Mouse (Mus musculus): ENCODE measurements around the gene Maml1. TPM values are rescaled to one million over a fixed set of nuclear protein-coding genes. Genes with fewer than 3 reads are reported as not detected.

The Maml1 gene
- polyA plus RNA-seq, 1 experiment: 10.9 TPM

- no peak for DNase-seq
- WGBS: 93% methylated on average over 14 of the region's 14 CpGs
- H3K36me3 ChIP-seq (ENCODE audit: control insufficient read depth, insufficient read depth, low read length): peaks cover 24% of the 10 kb centered on the region
- TF ChIP-seq CTCF (conservative IDR thresholded peaks at IDR 0.05; ENCODE audit: insufficient read depth, insufficient read length, low read depth, low read length): no peak
- TF ChIP-seq POLR2A (IDR thresholded peaks at IDR 0.05; ENCODE audit: low read depth, low read length): no peak
- H3K27me3 ChIP-seq (replicated peaks; ENCODE audit: control insufficient read depth, insufficient read depth, low read length): no peaks in the 10 kb centered on the region
- H3K27ac ChIP-seq (ENCODE audit: insufficient read depth, low read depth, low read length): no peak overlapping the region
- no peak overlapping the region for H3K4me3 ChIP-seq (ENCODE audit: insufficient read depth, low read depth, low read length)
- H3K4me1 ChIP-seq (ENCODE audit: control insufficient read depth, insufficient read depth, low read length): peaks cover 39% of the 10 kb centered on the region
These were observed 84.8 kb downstream of the Maml1 start for GRCm38 (mm10) chr11:50207344-50207743.

- no peak overlapping the region for H3K27ac ChIP-seq (ENCODE audit: insufficient read depth, low read depth, low read length)
- no peak for TF ChIP-seq POLR2A (IDR thresholded peaks at IDR 0.05; ENCODE audit: low read depth, low read length)
- 55% methylated on average over 2 of the region's 2 CpGs for WGBS
- no peak for DNase-seq
- H3K4me3 ChIP-seq (ENCODE audit: insufficient read depth, low read depth, low read length): no peak overlapping the region
- peaks cover 32% of the 10 kb centered on the region for H3K36me3 ChIP-seq (ENCODE audit: control insufficient read depth, insufficient read depth, low read length)
- H3K4me1 ChIP-seq (ENCODE audit: control insufficient read depth, insufficient read depth, low read length): peaks cover 28% of the 10 kb centered on the region
- H3K27me3 ChIP-seq (replicated peaks; ENCODE audit: control insufficient read depth, insufficient read depth, low read length): no peaks in the 10 kb centered on the region
These were observed 86.1 kb downstream of the Maml1 start for GRCm38 (mm10) chr11:50206037-50206436.

Other genes starting within 250 kb of the Maml1 start
- 52.2 and 60.9 TPM in 2 replicates for gene Tbc1d9b, start 160.9 kb downstream of the Maml1 start, polyA plus RNA-seq (2012; rRNA removed)
- gene Mrnip, start 117.9 kb downstream of the Maml1 start, polyA plus RNA-seq (2012; rRNA removed): 21.0 and 21.1 TPM in 2 replicates
- 337 and 344 TPM in 2 replicates for gene Sqstm1, start 81.5 kb downstream of the Maml1 start, polyA plus RNA-seq (2012; rRNA removed)
- gene Mgat4b, start 81.4 kb downstream of the Maml1 start, polyA plus RNA-seq (2012; rRNA removed): 85.4 and 105 TPM in 2 replicates
- gene Ltc4s, start 53.7 kb downstream of the Maml1 start, polyA plus RNA-seq (2012; rRNA removed): 33.8 and 46.3 TPM in 2 replicates
- 84.1 and 118 TPM in 2 replicates for gene Canx, start 33.4 kb upstream of the Maml1 start, polyA plus RNA-seq (2012; rRNA removed)
- gene Cby3, start 62.2 kb upstream of the Maml1 start, polyA plus RNA-seq (2012; rRNA removed): 1.3 TPM in 2 replicates
- 40.2 and 65.0 TPM in 2 replicates for gene Hnrnph1, start 84.7 kb upstream of the Maml1 start, polyA plus RNA-seq (2012; rRNA removed)
- gene Rufy1, start 138.8 kb upstream of the Maml1 start, polyA plus RNA-seq (2012; rRNA removed): 27.7 and 30.4 TPM in 2 replicates